Mouse (Mus musculus): Measurements from ENCODE around the gene Pars2.

Gene Pars2

DNA sequence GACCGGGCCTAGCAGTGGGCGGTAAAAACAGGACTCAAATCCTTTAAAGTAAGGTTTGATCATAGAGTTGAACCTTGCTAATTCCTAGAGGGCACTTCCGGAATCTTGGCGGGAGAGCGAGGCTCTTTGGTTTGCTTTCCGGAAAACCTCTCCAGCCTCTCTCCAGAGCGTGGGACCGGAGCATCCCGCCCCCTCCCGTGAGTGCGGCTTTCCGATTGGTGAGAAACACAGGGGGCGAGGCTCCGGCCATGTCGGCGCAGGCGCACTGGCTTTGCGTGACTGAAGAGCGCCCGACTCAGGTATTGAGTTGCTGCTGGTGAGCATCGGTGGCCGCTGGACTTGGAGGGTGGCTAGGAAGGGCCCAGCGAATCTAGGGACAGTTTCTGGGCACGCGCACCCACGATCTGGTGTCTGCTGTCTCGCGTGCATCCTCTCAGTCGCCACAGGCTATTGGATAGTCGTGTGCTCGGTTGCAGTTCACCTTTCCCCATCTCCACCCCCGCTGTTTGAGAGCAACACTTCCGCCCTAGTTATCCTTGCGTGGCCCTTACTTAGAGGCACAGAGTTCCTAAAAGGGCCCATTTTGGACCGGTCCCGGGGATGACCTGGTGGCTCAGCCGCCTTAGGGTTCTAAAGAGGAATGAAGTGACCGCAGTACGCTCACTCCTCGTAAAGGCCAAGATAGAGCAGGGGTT lies at the start of gene Pars2:
Gene Pars2 (plus strand): TSS at position 237 of the 695 bp plus-strand sequence.
- DNase-seq = peak; percentile 98 to 99

DNA sequence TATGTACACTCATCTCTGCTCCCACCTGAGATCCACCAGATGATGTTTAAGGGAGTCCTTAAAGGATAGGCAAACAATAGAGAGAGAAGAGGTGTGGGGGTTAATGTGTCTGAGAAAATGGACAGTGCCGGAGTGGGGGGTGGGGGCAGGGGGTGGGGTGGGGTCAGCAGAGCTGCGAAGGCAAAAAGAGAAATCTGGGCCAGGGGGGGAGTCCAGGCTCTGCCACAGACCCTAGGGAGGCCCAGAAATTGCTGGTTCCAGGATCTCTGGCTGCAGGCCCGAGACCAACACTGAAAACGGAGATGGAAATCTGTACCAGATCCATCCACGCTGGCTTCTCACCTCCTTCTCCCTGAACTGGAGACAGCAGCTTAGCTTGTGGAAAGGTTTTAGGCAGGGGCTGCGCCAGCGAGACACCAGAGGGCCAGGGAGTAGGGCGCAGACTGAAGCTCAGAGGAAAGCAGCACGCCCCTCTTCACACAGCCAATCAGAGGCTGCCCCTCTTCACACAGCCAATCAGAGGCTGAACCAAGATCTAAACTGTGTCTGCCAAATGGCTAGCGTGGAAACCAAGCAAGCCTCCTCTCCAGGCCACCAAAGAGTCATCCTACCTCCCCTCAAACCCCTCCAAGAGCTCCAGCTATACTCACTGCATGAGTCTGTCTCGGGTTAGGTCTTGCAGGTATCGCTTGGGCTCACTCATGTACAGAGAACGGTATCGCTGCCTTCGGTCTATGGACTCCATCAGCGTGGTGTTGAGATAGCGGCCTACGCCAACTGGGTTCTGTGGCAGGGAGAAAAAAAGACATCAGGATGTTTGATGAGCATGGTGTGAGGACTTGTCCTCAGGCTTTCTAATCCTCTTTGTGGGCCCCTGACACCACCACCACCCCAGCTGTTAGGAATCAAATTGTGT lies 44.0 kb upstream of the Pars2 start:
- no peak for DNase-seq

- DNase-seq = no peak
Measured at GRCm38 (mm10) chr4:106607905-106608304, 43.0 kb upstream of the Pars2 start.

- DNase-seq = no peak
Measured at GRCm38 (mm10) chr4:106613105-106613504, 37.8 kb upstream of the Pars2 start.

DNA sequence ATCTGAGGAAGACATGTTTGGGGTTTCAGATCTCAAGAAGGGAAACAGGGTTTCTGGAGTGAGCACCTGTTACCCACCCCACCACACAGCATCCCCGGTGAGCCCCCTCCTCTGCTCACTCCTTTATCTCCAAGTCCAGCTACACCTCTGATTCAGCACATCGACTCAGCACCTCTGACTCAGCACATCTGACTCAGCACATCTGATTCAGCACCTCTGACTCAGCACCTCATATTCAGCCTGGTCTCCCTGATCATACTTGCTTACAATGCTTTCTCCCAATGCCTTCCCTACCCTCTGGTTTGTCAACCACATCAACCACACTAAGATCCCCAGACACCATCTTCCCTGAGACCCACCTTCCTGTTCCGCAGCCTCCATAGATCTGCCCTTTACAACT lies 37.3 kb upstream of the Pars2 start:
- DNase-seq = no peak

GRCm38 (mm10) chr4:106614180-106614797 lies 36.6 kb upstream of the Pars2 start:
- peak; percentile 68 to 74 for DNase-seq

DNA sequence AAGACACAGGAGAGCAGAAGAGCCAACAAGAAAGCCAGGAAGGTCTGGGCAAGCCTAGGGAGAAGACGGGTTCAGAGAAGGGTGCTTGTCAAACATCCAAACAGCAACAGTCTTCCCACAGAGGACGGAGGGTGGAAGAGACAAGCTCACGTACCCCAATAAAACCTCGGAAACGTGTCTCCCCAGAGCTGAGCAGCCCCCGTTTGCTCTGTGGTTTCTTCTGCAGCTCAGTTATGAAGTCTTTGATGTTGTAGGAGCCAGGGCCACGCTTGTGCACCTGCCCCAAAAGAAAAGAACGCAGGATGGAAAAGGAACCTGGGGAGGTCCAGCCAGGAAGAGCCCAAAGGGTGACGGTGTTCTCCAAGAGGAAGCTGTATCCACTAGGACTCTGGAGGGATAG lies 36.0 kb upstream of the Pars2 start:
- no peak for DNase-seq

DNA sequence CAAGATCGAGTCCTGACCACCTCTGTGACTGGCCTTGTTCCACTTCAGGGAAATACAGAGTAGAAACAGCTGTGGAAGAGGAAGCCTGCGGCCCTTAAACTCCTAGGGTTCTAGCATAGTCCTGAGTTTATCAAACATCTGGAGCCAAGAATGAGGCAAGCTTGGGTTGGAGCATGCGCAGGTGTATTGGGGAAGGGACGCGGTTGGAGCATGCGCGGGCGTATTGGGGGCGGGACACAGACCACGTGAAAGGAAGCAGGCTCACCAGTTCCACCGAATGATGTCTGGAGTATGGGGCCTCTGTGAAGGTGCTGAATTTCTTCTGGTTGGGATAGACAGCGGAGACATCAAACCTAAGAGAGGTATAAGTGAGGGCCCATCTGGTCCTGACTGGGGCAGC lies 35.2 kb upstream of the Pars2 start:
- DNase-seq = no peak

- no peak for DNase-seq
Measured at GRCm38 (mm10) chr4:106617056-106617455, 33.8 kb upstream of the Pars2 start, which contains the start of gene Lexm. Lexm (minus strand) TSS chr4:106617241.

- DNase-seq = no peak
Measured at GRCm38 (mm10) chr4:106618898-106619297, 32.0 kb upstream of the Pars2 start.

DNA sequence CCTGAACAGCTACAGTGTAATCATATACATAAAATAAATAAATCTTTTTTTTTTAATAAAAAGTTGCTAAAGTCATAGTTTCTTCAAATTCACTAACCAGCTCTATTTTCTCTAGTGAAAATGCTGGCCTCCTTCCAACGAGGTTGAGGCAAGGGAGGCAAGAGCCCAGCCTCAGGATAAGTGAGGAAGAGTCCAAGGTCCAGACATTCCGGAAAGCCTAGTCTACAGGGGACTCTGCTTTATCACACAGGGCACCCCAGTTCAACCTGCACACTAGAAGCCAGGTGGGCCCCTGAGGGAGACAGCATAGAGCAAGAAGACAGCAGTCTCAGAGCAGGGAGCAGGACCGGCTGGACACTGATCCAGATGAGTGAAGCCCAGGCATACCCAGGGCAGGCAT lies 29.4 kb upstream of the Pars2 start:
- no peak for DNase-seq

DNA sequence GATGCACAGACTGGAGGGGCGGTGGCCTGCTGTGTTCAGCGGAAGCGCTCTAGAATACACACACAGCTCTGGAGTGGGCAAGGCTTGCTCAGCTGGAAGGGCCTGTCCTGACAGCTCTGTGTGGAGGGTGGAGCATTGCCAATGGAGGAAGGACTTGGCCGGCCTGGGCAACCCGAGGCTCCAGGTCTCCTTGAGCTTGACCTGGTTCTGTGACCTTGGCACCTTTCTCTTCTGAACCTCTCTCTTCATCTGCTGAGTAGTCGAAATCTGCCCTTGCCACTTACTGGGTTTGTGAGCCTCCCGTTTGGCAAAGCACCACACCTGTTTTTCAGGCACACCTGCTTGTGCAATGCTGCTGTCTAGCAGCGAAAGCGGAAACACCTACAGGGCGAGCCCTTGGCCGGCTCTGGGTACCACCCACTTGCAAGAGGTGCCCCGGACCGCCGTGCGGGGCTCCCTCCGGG lies 28.8 kb upstream of the Pars2 start, which contains the start of gene Ttc22:
Gene Ttc22 (plus strand): TSS at position 403 of the 464 bp plus-strand sequence.
- DNase-seq = no peak

DNA sequence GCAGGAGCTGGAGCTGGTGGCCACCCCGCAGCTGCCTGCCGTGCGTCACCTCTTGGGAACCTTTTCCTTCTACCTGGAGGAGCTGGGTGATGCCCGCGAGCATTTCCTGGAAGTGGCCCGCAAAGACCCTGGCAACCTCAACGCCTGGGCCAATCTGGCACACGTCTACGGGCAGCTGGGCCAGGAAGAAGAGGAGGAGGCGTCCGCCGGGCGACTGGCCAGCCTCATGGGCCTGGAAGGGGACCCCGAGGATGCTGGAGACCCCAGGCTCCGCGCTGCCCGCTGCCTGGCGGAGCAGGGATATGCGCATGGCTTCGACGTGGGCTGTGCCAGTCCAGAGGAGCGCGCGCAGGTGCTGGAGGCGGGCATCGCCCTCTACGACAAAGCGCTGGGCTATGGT lies 28.2 kb upstream of the Pars2 start:
- DNase-seq = no peak

- DNase-seq = no peak
Measured at GRCm38 (mm10) chr4:106624271-106624670, 26.6 kb upstream of the Pars2 start.

DNA sequence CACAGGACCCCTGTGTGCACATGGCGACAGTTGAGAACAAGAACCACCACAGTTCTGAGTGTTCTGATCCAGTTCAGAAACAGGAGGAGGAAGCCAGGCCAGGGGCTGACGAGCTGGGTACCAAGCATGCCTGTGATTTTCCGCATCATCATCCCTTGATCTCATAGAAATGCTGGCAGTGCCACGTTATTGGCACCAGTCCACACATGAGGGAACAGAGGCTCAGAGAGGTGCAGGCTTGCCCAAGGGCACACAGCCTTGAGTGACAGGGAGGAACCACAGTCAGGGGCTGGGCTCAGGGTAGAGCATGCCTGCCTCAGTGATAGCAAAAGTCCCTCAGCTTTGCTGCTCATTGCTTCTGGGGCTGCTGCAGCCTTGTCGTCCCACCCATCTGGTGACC lies 23.1 kb upstream of the Pars2 start:
- DNase-seq = no peak

GRCm38 (mm10) chr4:106628650-106629360 lies 22.1 kb upstream of the Pars2 start:
- DNase-seq = no peak

GRCm38 (mm10) chr4:106629374-106629773 lies 21.5 kb upstream of the Pars2 start:
- DNase-seq = no peak

DNA sequence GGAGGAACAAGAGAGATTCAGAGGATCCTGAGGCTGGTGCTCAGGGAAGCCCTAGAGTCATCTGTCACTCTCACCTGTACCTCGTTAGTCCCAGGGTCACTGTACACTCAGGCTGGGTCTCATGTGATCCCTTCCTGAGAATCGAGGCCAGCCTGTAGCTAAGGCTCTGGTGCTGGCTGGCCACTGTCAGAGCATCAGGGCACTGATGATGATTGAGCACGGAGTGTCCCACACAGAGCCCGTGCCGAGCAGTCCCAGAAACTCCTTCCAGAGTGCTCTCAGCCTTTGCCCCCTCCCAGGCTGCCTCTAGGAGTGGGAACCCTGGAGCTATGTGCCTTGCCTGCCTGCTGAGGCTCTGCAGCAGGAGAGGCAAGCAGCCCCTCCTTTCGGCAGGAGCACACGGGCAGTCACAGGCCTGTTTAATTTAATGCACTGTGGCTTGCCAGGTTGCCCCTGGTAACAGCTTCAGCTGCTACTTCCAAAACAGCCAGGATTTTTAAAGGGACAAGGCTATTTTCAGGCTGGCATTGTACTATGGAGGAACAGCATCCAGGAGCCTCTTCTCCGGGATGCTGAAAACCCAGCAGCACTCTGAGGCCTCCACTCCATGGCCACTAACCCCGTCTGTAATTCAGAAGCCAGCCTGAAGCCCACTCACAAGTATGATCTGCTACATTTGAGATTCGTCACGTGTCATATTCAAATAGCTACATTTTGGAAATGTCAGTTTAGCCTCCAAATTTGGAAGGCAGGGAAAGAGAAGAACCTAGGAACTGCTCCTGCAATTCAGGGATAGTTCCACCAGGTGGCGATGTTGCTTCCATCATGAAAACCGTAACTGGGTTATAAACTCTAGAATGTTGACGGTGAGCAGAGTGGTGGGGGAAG lies 20.3 kb upstream of the Pars2 start:
- peak; percentile 80 to 85 for DNase-seq

DNA sequence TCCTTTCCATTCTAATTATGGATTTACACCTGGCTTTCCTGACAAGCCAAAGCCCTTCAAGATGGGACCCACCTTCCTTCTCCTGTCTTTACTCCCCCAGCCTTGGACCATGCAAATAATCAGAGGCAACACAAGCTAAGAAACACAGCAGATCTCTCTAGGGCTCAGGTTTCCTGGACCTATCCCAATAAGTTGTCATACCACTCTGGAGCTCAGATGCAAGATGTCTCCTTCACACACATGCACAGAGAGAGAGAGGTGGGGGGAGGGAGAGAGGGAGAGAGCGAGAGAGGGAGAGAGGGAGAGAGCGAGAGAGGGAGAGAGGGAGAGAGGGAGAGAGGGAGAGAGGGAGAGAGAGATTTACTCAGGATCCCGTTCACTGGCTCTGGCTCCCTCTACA lies 18.6 kb upstream of the Pars2 start:
- no peak for DNase-seq

DNA sequence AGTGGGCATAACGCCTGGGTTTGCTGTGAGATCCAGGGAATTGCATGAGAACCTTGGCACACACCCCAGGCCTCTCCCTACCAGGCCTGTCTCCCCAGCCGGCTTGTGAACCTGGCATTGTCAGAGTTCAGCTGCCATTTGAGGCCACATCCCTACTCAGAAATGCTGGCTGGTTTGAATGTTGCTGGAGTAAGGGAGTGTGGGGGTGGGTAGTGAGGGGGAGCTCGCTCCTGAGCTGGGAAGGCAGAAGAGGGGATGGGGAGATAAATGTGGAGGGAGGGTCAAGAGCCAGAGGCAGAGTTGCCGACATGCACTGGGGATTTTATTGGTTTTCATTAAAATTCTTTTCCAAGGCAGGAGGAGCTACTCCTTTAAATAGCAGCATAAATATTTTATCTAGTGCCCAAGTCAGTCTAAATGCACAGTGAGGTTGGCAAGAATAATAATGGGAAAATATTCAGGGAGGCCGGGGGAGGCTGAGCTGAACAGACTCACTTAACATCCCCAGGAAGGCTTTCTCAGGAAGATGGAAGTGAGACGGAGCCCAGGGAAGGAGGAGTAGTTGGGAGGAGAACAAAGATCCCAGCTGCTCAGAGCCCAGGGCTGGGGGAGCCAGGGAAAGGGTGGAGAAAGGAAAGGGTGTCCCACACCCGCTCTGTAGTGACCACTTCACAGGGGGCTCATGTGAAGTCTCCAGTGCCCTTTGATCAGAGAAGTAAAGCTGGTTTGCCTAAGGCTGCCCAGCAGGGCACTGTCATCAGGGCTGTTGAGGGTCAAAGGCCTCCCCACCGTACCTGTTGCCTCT lies 17.4 kb upstream of the Pars2 start:
- no peak for DNase-seq

GRCm38 (mm10) chr4:106634086-106634479 lies 16.8 kb upstream of the Pars2 start:
- no peak for DNase-seq

Measured in cerebellum, postnatal 36 days (tissue).